Mouse (Mus musculus) ovary, postnatal 10 days (tissue): ENCODE results near the gene Vezt.

Source experiments
- DNase-seq: peaks from one replicate; pipeline ENCODE4 v3.0.0; 2022; ENCODE audit warnings: low spot score

Gene Vezt

GRCm38 (mm10) chr10:93911326-93911725 is 124.3 kb downstream of the Vezt start:
- DNase-seq, result no peak

DNA sequence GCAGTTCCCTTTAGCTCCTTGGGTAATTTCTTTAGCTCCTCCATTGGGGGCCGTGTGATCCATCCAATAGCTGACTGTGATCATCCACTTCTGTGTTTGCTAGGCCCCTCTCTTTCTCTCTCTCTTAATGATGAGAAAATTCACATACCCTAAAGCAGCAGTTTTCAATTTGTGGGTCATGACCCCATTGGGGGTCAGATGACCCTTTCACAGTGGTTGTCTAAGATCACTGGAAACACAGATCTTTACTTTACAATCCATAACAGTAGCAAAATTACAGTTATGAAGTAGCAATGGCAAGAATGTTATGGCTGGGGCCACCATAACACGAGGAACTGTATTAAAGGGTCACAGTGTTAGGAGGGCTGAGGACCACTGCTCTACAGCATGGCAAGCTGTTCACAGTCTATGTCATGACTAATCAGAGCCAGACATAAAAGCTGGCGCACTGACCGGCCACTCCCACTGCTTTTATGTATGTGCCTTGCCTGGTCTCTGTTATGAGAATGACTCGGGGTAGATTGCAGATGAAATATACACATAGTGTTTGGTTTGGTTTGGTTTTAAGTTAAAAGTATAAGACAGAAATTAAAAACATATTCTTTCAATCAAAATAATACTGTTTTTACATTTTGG is 125.7 kb downstream of the Vezt start:
- DNase-seq, result no peak

DNA sequence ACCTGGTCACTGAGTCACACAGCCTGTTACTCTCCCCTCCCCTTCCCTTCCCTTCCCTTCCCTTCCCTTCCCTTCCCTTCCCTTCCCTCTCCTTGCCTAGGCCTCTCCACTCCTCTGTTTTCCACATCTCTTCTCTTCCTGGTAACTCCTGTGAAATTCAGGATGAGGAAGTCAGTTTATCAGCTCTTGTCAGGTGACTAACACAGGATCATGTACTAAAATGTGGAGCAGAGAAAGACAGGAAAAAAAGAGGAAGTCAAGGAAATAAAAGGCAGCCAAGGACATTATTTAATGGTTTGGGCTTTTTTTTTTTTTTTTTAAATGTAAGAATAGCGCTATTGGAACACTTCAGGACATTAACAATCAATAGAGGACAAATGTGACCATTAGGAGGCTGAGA is 126.6 kb downstream of the Vezt start:
- DNase-seq, result no peak

- DNase-seq, result no peak
These were observed 127.1 kb downstream of the Vezt start for GRCm38 (mm10) chr10:93908540-93908939.

DNA sequence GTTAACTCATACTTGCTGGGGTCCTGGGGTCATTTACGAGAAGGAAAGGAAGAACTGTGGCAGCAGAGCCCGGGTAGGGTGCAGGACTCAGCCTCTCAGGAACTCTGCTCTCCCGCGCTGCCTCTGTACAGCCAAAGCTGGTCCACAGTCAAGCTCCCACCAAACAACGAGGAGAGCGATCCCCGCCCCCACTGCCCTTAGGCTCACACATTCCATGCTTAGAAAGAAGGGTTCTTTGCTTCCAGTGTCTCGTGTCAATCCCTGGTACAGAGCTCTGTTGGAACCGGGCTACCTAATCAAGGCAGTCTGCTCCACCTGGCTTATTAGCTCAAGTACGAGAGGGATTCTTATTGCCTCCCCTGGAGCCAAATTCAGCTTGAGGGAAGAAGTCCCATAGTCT is 128.2 kb downstream of the Vezt start:
- no peak for DNase-seq

DNA sequence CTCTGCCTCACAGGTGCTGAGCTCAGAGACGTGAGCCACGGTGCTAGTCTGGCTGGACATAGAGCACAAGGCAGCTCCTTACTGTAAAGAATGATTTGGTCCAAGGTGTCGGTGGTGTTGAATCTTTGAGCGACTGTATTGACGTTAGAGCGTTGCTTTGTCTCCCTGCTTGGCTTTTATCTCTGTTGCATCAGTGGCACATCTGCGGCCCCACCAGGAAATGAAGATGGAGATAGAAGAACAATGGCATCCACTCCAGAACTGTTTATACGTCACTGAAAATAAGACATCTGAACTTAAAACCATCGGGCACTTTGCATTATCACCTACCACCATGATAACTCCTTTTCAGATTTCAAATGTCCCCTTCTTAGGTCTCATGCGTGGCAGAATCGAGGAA is 135.7 kb downstream of the Vezt start:
- no peak for DNase-seq

GRCm38 (mm10) chr10:93899303-93899702 is 136.3 kb downstream of the Vezt start:
- DNase-seq, result no peak

- no peak for DNase-seq
These were observed 138.5 kb downstream of the Vezt start, which contains the start of gene Metap2 for GRCm38 (mm10) chr10:93897043-93897646. Metap2 (minus strand) TSS chr10:93897093.

GRCm38 (mm10) chr10:93892551-93892950 is 143.1 kb downstream of the Vezt start:
- DNase-seq, result no peak

DNA sequence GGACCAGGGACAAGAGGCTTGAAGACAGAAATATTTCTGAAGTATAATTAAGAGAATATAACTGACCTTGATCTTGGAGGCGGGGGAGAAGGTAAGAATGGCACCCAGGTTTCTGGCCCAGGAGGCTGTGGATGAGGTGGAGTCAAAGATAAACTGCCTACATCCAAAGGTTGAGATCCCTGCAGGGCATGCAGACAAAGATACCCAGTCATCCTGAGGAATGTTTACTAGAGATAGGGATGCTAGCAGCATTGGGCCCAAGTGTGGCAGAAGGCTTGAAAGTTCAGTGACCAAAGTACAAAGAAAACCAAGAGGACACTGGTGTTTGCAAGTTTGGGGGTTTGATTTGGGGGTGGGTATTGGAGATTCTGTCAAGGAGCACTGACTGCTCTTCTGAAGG is 144.6 kb downstream of the Vezt start:
- DNase-seq, result no peak

DNA sequence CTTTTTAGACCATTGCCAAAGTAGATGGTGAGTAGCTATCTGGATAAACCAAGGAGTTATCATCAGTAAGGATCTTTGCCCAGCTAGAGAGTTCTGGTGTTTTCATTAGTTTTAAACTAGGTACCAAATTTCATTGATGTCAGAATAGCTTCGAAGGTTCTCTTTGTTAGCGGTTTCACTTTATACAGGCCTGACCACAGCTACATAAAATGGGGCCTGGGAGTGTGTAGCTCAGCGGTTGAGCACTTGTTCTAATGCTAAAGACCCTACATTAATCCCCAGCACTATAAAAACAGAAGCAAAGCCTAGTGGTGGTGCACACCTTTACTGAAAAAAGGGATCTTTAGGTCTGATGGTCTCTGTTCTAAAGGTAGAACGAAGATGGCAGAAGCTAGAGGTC is 145.1 kb downstream of the Vezt start:
- DNase-seq, result no peak

- DNase-seq, result no peak
These were observed 145.6 kb downstream of the Vezt start for GRCm38 (mm10) chr10:93889976-93890375.

- peak; percentile 74 for DNase-seq
These were observed 146.1 kb downstream of the Vezt start for GRCm38 (mm10) chr10:93889579-93889950.
